Mouse (Mus musculus): ENCODE measurements at regions not wholly inside any gene's neighbourhood (a gene's known extent, or its start where the extent isn't known, plus 50 kb on each side); places are given as distances from the start of the nearest gene placed in this dataset.

GRCm38 (mm10) chr2:8429652-8430343 lies 920.4 kb upstream of the Celf2 start:
- Histone ChIP-seq H3K4me2 (no peak overlapping the region), H3K36me3 (no peaks in the 10 kb centered on the region), H3K27ac (no peak overlapping the region), H3K27me3 (no peaks in the 10 kb centered on the region), H3K4me1 (replicated peaks) (no peaks in the 10 kb centered on the region), H3K9me3 (replicated peaks) (no peaks in the 10 kb centered on the region), H3K4me3 (no peak overlapping the region), H3K9ac (no peak overlapping the region)
- WGBS = 59% methylated on average over 5 of the region's 5 CpGs
- no peak for ATAC-seq (replicated peaks; ENCODE audit: insufficient number of reproducible peaks, insufficient read depth, low FRiP score, low read depth)

GRCm38 (mm10) chr2:8428145-8428544 lies 918.8 kb upstream of the Celf2 start:
- no peak overlapping the region for H3K27ac ChIP-seq
- H3K9ac ChIP-seq = no peak overlapping the region
- ATAC-seq (replicated peaks; ENCODE audit: insufficient number of reproducible peaks, insufficient read depth, low FRiP score, low read depth) = no peak
- no peak overlapping the region for H3K4me2 ChIP-seq
- WGBS = 75% methylated on average over 2 of the region's 2 CpGs
- no peaks in the 10 kb centered on the region for H3K4me1 ChIP-seq (replicated peaks)
- H3K9me3 ChIP-seq (replicated peaks) = no peaks in the 10 kb centered on the region
- H3K4me3 ChIP-seq = no peak overlapping the region
- H3K36me3 ChIP-seq = no peaks in the 10 kb centered on the region
- H3K27me3 ChIP-seq = no peaks in the 10 kb centered on the region

GRCm38 (mm10) chr2:8427720-8428119 lies 918.4 kb upstream of the Celf2 start:
- WGBS = 67% methylated on average over 1 of the region's 1 CpGs
- no peak for ATAC-seq (replicated peaks; ENCODE audit: insufficient number of reproducible peaks, insufficient read depth, low FRiP score, low read depth)
- H3K4me3 ChIP-seq = no peak overlapping the region
- H3K4me2 ChIP-seq = no peak overlapping the region
- no peaks in the 10 kb centered on the region for H3K36me3 ChIP-seq
- no peaks in the 10 kb centered on the region for H3K27me3 ChIP-seq
- H3K9me3 ChIP-seq (replicated peaks) = no peaks in the 10 kb centered on the region
- H3K27ac ChIP-seq = no peak overlapping the region
- H3K9ac ChIP-seq = no peak overlapping the region
- no peaks in the 10 kb centered on the region for H3K4me1 ChIP-seq (replicated peaks)

GRCm38 (mm10) chr2:8415917-8416316 lies 906.6 kb upstream of the Celf2 start:
- Histone ChIP-seq H3K9me3 (replicated peaks) (no peaks in the 10 kb centered on the region), H3K36me3 (no peaks in the 10 kb centered on the region), H3K4me1 (replicated peaks) (no peaks in the 10 kb centered on the region), H3K4me3 (no peak overlapping the region), H3K27ac (peak overlapping the region; percentile 11; the same call in 1 of the 2 replicates), H3K27me3 (no peaks in the 10 kb centered on the region), H3K4me2 (no peak overlapping the region), H3K9ac (no peak overlapping the region)
- WGBS = 44% methylated on average over 3 of the region's 3 CpGs
- ATAC-seq (replicated peaks; ENCODE audit: insufficient number of reproducible peaks, insufficient read depth, low FRiP score, low read depth) = 0 out of 2 replicates have a peak, but pooled peaks have one; percentile 27

- H3K27ac ChIP-seq = no peak overlapping the region
- H3K4me2 ChIP-seq = no peak overlapping the region
- no peak for ATAC-seq (replicated peaks; ENCODE audit: insufficient number of reproducible peaks, insufficient read depth, low FRiP score, low read depth)
- H3K4me1 ChIP-seq (replicated peaks) = no peaks in the 10 kb centered on the region
- WGBS = 30% methylated on average over 4 of the region's 4 CpGs
- no peaks in the 10 kb centered on the region for H3K36me3 ChIP-seq
- no peaks in the 10 kb centered on the region for H3K9me3 ChIP-seq (replicated peaks)
- no peaks in the 10 kb centered on the region for H3K27me3 ChIP-seq
- no peak overlapping the region for H3K4me3 ChIP-seq
- no peak overlapping the region for H3K9ac ChIP-seq
Observed at GRCm38 (mm10) chr2:8394128-8394527, 884.8 kb upstream of the Celf2 start.

GRCm38 (mm10) chr2:8389530-8389929 lies 880.2 kb upstream of the Celf2 start:
- no peaks in the 10 kb centered on the region for H3K9me3 ChIP-seq (replicated peaks)

GRCm38 (mm10) chr2:8380246-8380645 lies 870.9 kb upstream of the Celf2 start:
- no peak overlapping the region for H3K4me3 ChIP-seq
- H3K9ac ChIP-seq = no peak overlapping the region
- H3K27me3 ChIP-seq = no peaks in the 10 kb centered on the region
- H3K9me3 ChIP-seq (replicated peaks) = no peaks in the 10 kb centered on the region
- no peaks in the 10 kb centered on the region for H3K36me3 ChIP-seq
- no peak overlapping the region for H3K27ac ChIP-seq
- H3K4me1 ChIP-seq (replicated peaks) = no peaks in the 10 kb centered on the region
- 35% methylated on average over 1 of the region's 1 CpGs for WGBS
- no peak for ATAC-seq (replicated peaks; ENCODE audit: insufficient number of reproducible peaks, insufficient read depth, low FRiP score, low read depth)
- no peak overlapping the region for H3K4me2 ChIP-seq

More at GRCm38 (mm10) chr2:8389530-8389929, 880.2 kb upstream of the Celf2 start:
- Histone ChIP-seq H3K9ac (no peak overlapping the region), H3K4me2 (no peak overlapping the region), H3K27ac (no peak overlapping the region), H3K27me3 (no peaks in the 10 kb centered on the region), H3K36me3 (no peaks in the 10 kb centered on the region), H3K4me1 (replicated peaks) (no peaks in the 10 kb centered on the region), H3K4me3 (no peak overlapping the region)
- no peak for ATAC-seq (replicated peaks; ENCODE audit: insufficient number of reproducible peaks, insufficient read depth, low FRiP score, low read depth)
- 50% methylated on average over 2 of the region's 2 CpGs for WGBS

- WGBS = 84% methylated on average over 3 of the region's 3 CpGs
- no peak overlapping the region for H3K4me3 ChIP-seq
- ATAC-seq (replicated peaks; ENCODE audit: insufficient number of reproducible peaks, insufficient read depth, low FRiP score, low read depth) = no peak
- H3K27ac ChIP-seq = no peak overlapping the region
- no peak overlapping the region for H3K9ac ChIP-seq
- H3K4me1 ChIP-seq (replicated peaks) = no peaks in the 10 kb centered on the region
- H3K27me3 ChIP-seq = no peaks in the 10 kb centered on the region
- H3K36me3 ChIP-seq = no peaks in the 10 kb centered on the region
- no peak overlapping the region for H3K4me2 ChIP-seq
- H3K9me3 ChIP-seq (replicated peaks) = no peaks in the 10 kb centered on the region
Observed at GRCm38 (mm10) chr2:8379590-8379989, 870.2 kb upstream of the Celf2 start.

- WGBS = 68% methylated on average over 1 of the region's 1 CpGs
- Histone ChIP-seq H3K9ac (no peak overlapping the region), H3K27me3 (no peaks in the 10 kb centered on the region), H3K27ac (no peak overlapping the region), H3K4me3 (no peak overlapping the region), H3K9me3 (replicated peaks) (no peaks in the 10 kb centered on the region), H3K4me1 (replicated peaks) (no peaks in the 10 kb centered on the region), H3K36me3 (no peaks in the 10 kb centered on the region), H3K4me2 (no peak overlapping the region)
- ATAC-seq (replicated peaks; ENCODE audit: insufficient number of reproducible peaks, insufficient read depth, low FRiP score, low read depth) = no peak
Observed at GRCm38 (mm10) chr2:8347867-8348266, 838.5 kb upstream of the Celf2 start.

GRCm38 (mm10) chr2:8344748-8345147 lies 835.4 kb upstream of the Celf2 start:
- Histone ChIP-seq H3K9me3 (replicated peaks) (no peaks in the 10 kb centered on the region), H3K27ac (no peak overlapping the region), H3K36me3 (no peaks in the 10 kb centered on the region), H3K9ac (no peak overlapping the region), H3K4me3 (no peak overlapping the region), H3K4me1 (replicated peaks) (no peaks in the 10 kb centered on the region), H3K4me2 (no peak overlapping the region), H3K27me3 (no peaks in the 10 kb centered on the region)
- ATAC-seq (replicated peaks; ENCODE audit: insufficient number of reproducible peaks, insufficient read depth, low FRiP score, low read depth) = no peak
- WGBS = 58% methylated on average over 3 of the region's 3 CpGs

- ATAC-seq (replicated peaks; ENCODE audit: insufficient number of reproducible peaks, insufficient read depth, low FRiP score, low read depth) = no peak
- 75% methylated on average over 7 of the region's 7 CpGs for WGBS
- Histone ChIP-seq H3K9ac (no peak overlapping the region), H3K4me2 (no peak overlapping the region), H3K9me3 (replicated peaks) (no peaks in the 10 kb centered on the region), H3K27ac (no peak overlapping the region), H3K36me3 (no peaks in the 10 kb centered on the region), H3K4me1 (replicated peaks) (no peaks in the 10 kb centered on the region), H3K4me3 (no peak overlapping the region), H3K27me3 (no peaks in the 10 kb centered on the region)
Observed at GRCm38 (mm10) chr2:8338271-8338670, 828.9 kb upstream of the Celf2 start.

GRCm38 (mm10) chr2:8296001-8296400 lies 786.6 kb upstream of the Celf2 start:
- 64% methylated on average over 2 of the region's 2 CpGs for WGBS
- no peaks in the 10 kb centered on the region for H3K36me3 ChIP-seq
- no peaks in the 10 kb centered on the region for H3K27me3 ChIP-seq
- H3K4me1 ChIP-seq (replicated peaks) = no peaks in the 10 kb centered on the region
- H3K4me3 ChIP-seq = no peak overlapping the region
- H3K9me3 ChIP-seq (replicated peaks) = no peaks in the 10 kb centered on the region; the same call in 1 of the 2 replicates
- ATAC-seq (replicated peaks; ENCODE audit: insufficient number of reproducible peaks, insufficient read depth, low FRiP score, low read depth) = no peak
- H3K9ac ChIP-seq = no peak overlapping the region
- no peak overlapping the region for H3K4me2 ChIP-seq
- H3K27ac ChIP-seq = no peak overlapping the region

Data from heart, embryonic 15.5 days (tissue).